Mouse (Mus musculus): ENCODE data around the gene Mipep. TPM values are rescaled to one million over a fixed set of nuclear protein-coding genes. Genes with fewer than 3 reads are reported as not detected.

Mipep gene
- polyA plus RNA-seq, 1 experiment from 2014 or later: 20.5 TPM

GRCm38 (mm10) chr14:60765025-60765424 lies 19.3 kb upstream of the Mipep start:
- Histone ChIP-seq H3K9ac (replicated peaks; ENCODE audit: low read depth, low read length) (no peak overlapping the region), H3K27me3 (replicated peaks; ENCODE audit: control insufficient read depth, insufficient read depth, low read length) (no peaks in the 10 kb centered on the region), H3K4me1 (replicated peaks; ENCODE audit: control insufficient read depth, insufficient read depth, low read length) (no peaks in the 10 kb centered on the region), H3K4me3 (replicated peaks; ENCODE audit: low read length) (no peak overlapping the region), H3K9me3 (ENCODE audit: control insufficient read depth, low read length) (no peaks in the 10 kb centered on the region), H3K4me2 (ENCODE audit: low read length) (no peak overlapping the region), H3K36me3 (ENCODE audit: control insufficient read depth, insufficient read depth) (no peaks in the 10 kb centered on the region), H3K27ac (ENCODE audit: low read length) (no peak overlapping the region)
- no peak for ATAC-seq
- 37% methylated on average over 2 of the region's 2 CpGs for WGBS

- no peak for ATAC-seq
- H3K4me3 ChIP-seq (replicated peaks; ENCODE audit: low read length): no peak within 1 kb of the TSS
- no peak within 1 kb of the TSS for H3K4me2 ChIP-seq (ENCODE audit: low read length)
- H3K4me1 ChIP-seq (replicated peaks; ENCODE audit: control insufficient read depth, insufficient read depth, low read length): no peaks in the 10 kb centered on the region
- H3K9ac ChIP-seq (replicated peaks; ENCODE audit: low read depth, low read length): no peak within 1 kb of the TSS
- H3K36me3 ChIP-seq (ENCODE audit: control insufficient read depth, insufficient read depth): no peaks in the 10 kb centered on the region
- no peaks in the 10 kb centered on the region for H3K27me3 ChIP-seq (replicated peaks; ENCODE audit: control insufficient read depth, insufficient read depth, low read length)
- no peak within 1 kb of the TSS for H3K27ac ChIP-seq (ENCODE audit: low read length)
- 75% methylated on average over 4 of the region's 4 CpGs for WGBS
- no peaks in the 10 kb centered on the region for H3K9me3 ChIP-seq (ENCODE audit: control insufficient read depth, low read length)
Observed at GRCm38 (mm10) chr14:60767884-60768283, 16.5 kb upstream of the Mipep start, which contains the start of gene C1qtnf9. C1qtnf9 (plus strand) TSS chr14:60768134.

DNA sequence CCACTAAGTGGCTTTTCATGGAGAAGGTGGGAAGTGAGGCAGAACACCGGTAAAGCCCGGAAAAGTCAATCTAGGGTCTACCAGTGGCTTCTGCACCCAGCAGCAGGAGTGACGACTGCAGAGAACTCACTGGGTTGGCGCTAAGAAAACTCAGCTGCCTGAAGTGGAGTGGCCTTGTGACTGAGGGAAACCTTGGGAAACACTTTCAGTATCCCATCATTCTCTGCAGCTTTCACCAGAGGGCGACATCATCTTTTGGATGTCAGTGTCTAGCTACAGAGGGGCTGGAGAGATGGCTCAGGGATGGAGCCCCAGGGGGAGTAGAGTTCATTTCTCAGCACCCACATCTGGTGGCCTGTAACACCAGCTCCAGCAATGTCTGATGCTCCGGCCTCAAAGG lies 15.0 kb upstream of the Mipep start:
- H3K4me1 ChIP-seq (replicated peaks; ENCODE audit: control insufficient read depth, insufficient read depth, low read length): no peaks in the 10 kb centered on the region
- H3K4me2 ChIP-seq (ENCODE audit: low read length): no peak overlapping the region
- H3K9ac ChIP-seq (replicated peaks; ENCODE audit: low read depth, low read length): no peak overlapping the region
- H3K27ac ChIP-seq (ENCODE audit: low read length): no peak overlapping the region
- no peaks in the 10 kb centered on the region for H3K9me3 ChIP-seq (ENCODE audit: control insufficient read depth, low read length)
- no peaks in the 10 kb centered on the region for H3K36me3 ChIP-seq (ENCODE audit: control insufficient read depth, insufficient read depth)
- 48% methylated on average over 6 of the region's 6 CpGs for WGBS
- no peak overlapping the region for H3K4me3 ChIP-seq (replicated peaks; ENCODE audit: low read length)
- no peak for ATAC-seq
- H3K27me3 ChIP-seq (replicated peaks; ENCODE audit: control insufficient read depth, insufficient read depth, low read length): no peaks in the 10 kb centered on the region

GRCm38 (mm10) chr14:60770594-60770993 lies 13.8 kb upstream of the Mipep start:
- Histone ChIP-seq H3K36me3 (ENCODE audit: control insufficient read depth, insufficient read depth) (no peaks in the 10 kb centered on the region), H3K4me3 (replicated peaks; ENCODE audit: low read length) (no peak overlapping the region), H3K9ac (replicated peaks; ENCODE audit: low read depth, low read length) (no peak overlapping the region), H3K9me3 (ENCODE audit: control insufficient read depth, low read length) (no peaks in the 10 kb centered on the region), H3K27me3 (replicated peaks; ENCODE audit: control insufficient read depth, insufficient read depth, low read length) (no peaks in the 10 kb centered on the region), H3K4me1 (replicated peaks; ENCODE audit: control insufficient read depth, insufficient read depth, low read length) (no peaks in the 10 kb centered on the region), H3K4me2 (ENCODE audit: low read length) (no peak overlapping the region; the same call in 1 of the 2 replicates), H3K27ac (ENCODE audit: low read length) (no peak overlapping the region)
- 67% methylated on average over 6 of the region's 6 CpGs for WGBS
- ATAC-seq: peak; percentile 25; the same call in 1 of the 2 replicates

- peak; percentile 78 for ATAC-seq
- peak overlapping the region; percentile 42 for H3K4me3 ChIP-seq (replicated peaks; ENCODE audit: low read length)
- peak overlapping the region; percentile 47 for H3K9ac ChIP-seq (replicated peaks; ENCODE audit: low read depth, low read length)
- H3K27me3 ChIP-seq (replicated peaks; ENCODE audit: control insufficient read depth, insufficient read depth, low read length): no peaks in the 10 kb centered on the region
- H3K4me1 ChIP-seq (replicated peaks; ENCODE audit: control insufficient read depth, insufficient read depth, low read length): no peaks in the 10 kb centered on the region
- peak overlapping the region; percentile 53 for H3K4me2 ChIP-seq (ENCODE audit: low read length)
- no peaks in the 10 kb centered on the region for H3K36me3 ChIP-seq (ENCODE audit: control insufficient read depth, insufficient read depth)
- no peaks in the 10 kb centered on the region for H3K9me3 ChIP-seq (ENCODE audit: control insufficient read depth, low read length)
- H3K27ac ChIP-seq (ENCODE audit: low read length): no peak overlapping the region
- 7% methylated on average over 8 of the region's 8 CpGs for WGBS
Observed at GRCm38 (mm10) chr14:60771057-60771456, 13.3 kb upstream of the Mipep start.

GRCm38 (mm10) chr14:60773476-60773875 lies 10.9 kb upstream of the Mipep start:
- H3K36me3 ChIP-seq (ENCODE audit: control insufficient read depth, insufficient read depth): no peaks in the 10 kb centered on the region
- WGBS: 93% methylated on average over 2 of the region's 2 CpGs
- H3K4me3 ChIP-seq (replicated peaks; ENCODE audit: low read length): no peak overlapping the region
- H3K9ac ChIP-seq (replicated peaks; ENCODE audit: low read depth, low read length): no peak overlapping the region
- ATAC-seq: no peak
- H3K27me3 ChIP-seq (replicated peaks; ENCODE audit: control insufficient read depth, insufficient read depth, low read length): no peaks in the 10 kb centered on the region
- H3K9me3 ChIP-seq (ENCODE audit: control insufficient read depth, low read length): no peaks in the 10 kb centered on the region
- no peaks in the 10 kb centered on the region for H3K4me1 ChIP-seq (replicated peaks; ENCODE audit: control insufficient read depth, insufficient read depth, low read length)
- H3K27ac ChIP-seq (ENCODE audit: low read length): no peak overlapping the region
- no peak overlapping the region for H3K4me2 ChIP-seq (ENCODE audit: low read length)

GRCm38 (mm10) chr14:60776521-60776920 lies 7.9 kb upstream of the Mipep start:
- no peaks in the 10 kb centered on the region for H3K36me3 ChIP-seq (ENCODE audit: control insufficient read depth, insufficient read depth)
- no peak for ATAC-seq

DNA sequence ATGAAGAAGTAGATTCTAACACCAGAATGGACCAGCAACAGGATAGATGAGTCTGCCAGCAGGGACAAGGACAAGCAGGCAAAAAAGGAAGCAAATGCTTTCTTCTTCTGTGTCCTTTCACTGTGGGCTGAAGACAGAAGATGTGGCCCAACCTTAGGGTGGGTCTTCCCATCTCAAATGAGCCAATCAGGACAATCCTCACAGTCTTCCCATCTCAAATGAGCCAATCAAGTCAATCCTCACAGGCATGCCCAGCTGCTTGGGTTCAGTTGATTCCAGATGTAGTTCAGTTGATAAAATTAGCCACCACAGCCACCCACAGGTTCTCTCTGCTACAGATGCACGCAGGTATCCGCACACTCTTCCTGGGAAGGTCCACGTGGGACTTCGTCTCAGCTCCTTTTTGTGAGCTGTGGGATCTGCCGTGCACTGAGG lies 6.9 kb upstream of the Mipep start:
- no peak overlapping the region for H3K27ac ChIP-seq (ENCODE audit: low read length)
- no peak overlapping the region for H3K4me2 ChIP-seq (ENCODE audit: low read length)
- no peaks in the 10 kb centered on the region for H3K36me3 ChIP-seq (ENCODE audit: control insufficient read depth, insufficient read depth)
- no peak overlapping the region for H3K4me3 ChIP-seq (replicated peaks; ENCODE audit: low read length)
- H3K4me1 ChIP-seq (replicated peaks; ENCODE audit: control insufficient read depth, insufficient read depth, low read length): no peaks in the 10 kb centered on the region
- WGBS: 88% methylated on average over 5 of the region's 5 CpGs
- no peaks in the 10 kb centered on the region for H3K9me3 ChIP-seq (ENCODE audit: control insufficient read depth, low read length)
- no peaks in the 10 kb centered on the region for H3K27me3 ChIP-seq (replicated peaks; ENCODE audit: control insufficient read depth, insufficient read depth, low read length)
- no peak for ATAC-seq
- no peak overlapping the region for H3K9ac ChIP-seq (replicated peaks; ENCODE audit: low read depth, low read length)

More at GRCm38 (mm10) chr14:60776521-60776920, 7.9 kb upstream of the Mipep start:
- Histone ChIP-seq H3K4me2 (ENCODE audit: low read length) (no peak overlapping the region), H3K27me3 (replicated peaks; ENCODE audit: control insufficient read depth, insufficient read depth, low read length) (no peaks in the 10 kb centered on the region), H3K4me3 (replicated peaks; ENCODE audit: low read length) (no peak overlapping the region), H3K27ac (ENCODE audit: low read length) (no peak overlapping the region), H3K9me3 (ENCODE audit: control insufficient read depth, low read length) (no peaks in the 10 kb centered on the region), H3K9ac (replicated peaks; ENCODE audit: low read depth, low read length) (no peak overlapping the region), H3K4me1 (replicated peaks; ENCODE audit: control insufficient read depth, insufficient read depth, low read length) (no peaks in the 10 kb centered on the region)
- WGBS: 89% methylated on average over 8 of the region's 8 CpGs

DNA sequence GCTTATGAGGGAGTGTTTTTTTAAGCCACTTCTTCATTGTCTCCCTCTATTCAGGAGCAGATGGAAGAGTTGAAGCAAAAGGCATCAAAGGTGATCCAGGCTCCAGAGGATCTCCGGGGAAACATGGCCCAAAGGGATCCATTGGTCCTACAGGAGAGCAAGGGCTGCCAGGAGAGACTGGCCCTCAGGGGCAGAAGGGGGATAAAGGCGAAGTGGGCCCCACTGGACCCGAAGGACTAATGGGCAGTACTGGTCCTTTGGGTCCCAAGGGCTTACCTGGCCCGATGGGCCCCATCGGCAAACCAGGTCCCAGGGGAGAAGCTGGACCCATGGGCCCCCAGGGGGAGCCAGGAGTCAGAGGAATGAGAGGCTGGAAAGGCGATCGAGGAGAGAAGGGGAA lies 5.2 kb upstream of the Mipep start:
- WGBS: 95% methylated on average over 7 of the region's 7 CpGs
- ATAC-seq: no peak
- Histone ChIP-seq H3K9ac (replicated peaks; ENCODE audit: low read depth, low read length) (no peak overlapping the region), H3K4me2 (ENCODE audit: low read length) (no peak overlapping the region), H3K9me3 (ENCODE audit: control insufficient read depth, low read length) (no peaks in the 10 kb centered on the region), H3K4me3 (replicated peaks; ENCODE audit: low read length) (no peak overlapping the region), H3K36me3 (ENCODE audit: control insufficient read depth, insufficient read depth) (no peaks in the 10 kb centered on the region), H3K4me1 (replicated peaks; ENCODE audit: control insufficient read depth, insufficient read depth, low read length) (no peaks in the 10 kb centered on the region), H3K27ac (ENCODE audit: low read length) (no peak overlapping the region), H3K27me3 (replicated peaks; ENCODE audit: control insufficient read depth, insufficient read depth, low read length) (no peaks in the 10 kb centered on the region)

GRCm38 (mm10) chr14:60782121-60782656 lies 2.2 kb upstream of the Mipep start:
- H3K4me1 ChIP-seq (replicated peaks; ENCODE audit: control insufficient read depth, insufficient read depth, low read length): peaks cover 5% of the 10 kb centered on the region; the same call in 1 of the 2 replicates
- WGBS: 54% methylated on average over 7 of the region's 7 CpGs
- H3K9ac ChIP-seq (replicated peaks; ENCODE audit: low read depth, low read length): no peak overlapping the region
- H3K36me3 ChIP-seq (ENCODE audit: control insufficient read depth, insufficient read depth): no peaks in the 10 kb centered on the region
- no peak overlapping the region for H3K4me2 ChIP-seq (ENCODE audit: low read length)
- no peak for ATAC-seq
- H3K4me3 ChIP-seq (replicated peaks; ENCODE audit: low read length): no peak overlapping the region
- no peaks in the 10 kb centered on the region for H3K27me3 ChIP-seq (replicated peaks; ENCODE audit: control insufficient read depth, insufficient read depth, low read length)
- no peaks in the 10 kb centered on the region for H3K9me3 ChIP-seq (ENCODE audit: control insufficient read depth, low read length)
- H3K27ac ChIP-seq (ENCODE audit: low read length): no peak overlapping the region

All from forebrain, embryonic 16.5 days (tissue).